Mouse (Mus musculus) gastrocnemius, postnatal 25 days (tissue): Measurements from ENCODE around the gene Nod2. TPM values are rescaled to one million over a fixed set of nuclear protein-coding genes. Genes with fewer than 3 reads are reported as not detected.

Source experiments
- total RNA-seq, 2 experiments: library from RNA; stranded (reverse); gene quantifications; 1 replicate in 1 of 2; 2 replicates in 1 of 2; pipeline ENCODE4 v1.2.3; 2021

Gene Nod2
- total RNA-seq, 2 experiments from 2014 or later, result 0.28 to 0.54 TPM

Other genes starting within 250 kb of the Nod2 start
- gene Nkd1, start 126.0 kb upstream of the Nod2 start, total RNA-seq, result 1 to 10 TPM; 1.5 to 2.5 TPM
- gene Snx20, start 11.2 kb upstream of the Nod2 start, total RNA-seq, result under 1 TPM; 0.18 to 0.38 TPM
- 10 to 100 TPM; 13.4 to 13.7 TPM for gene Cyld, start 49.7 kb downstream of the Nod2 start, total RNA-seq